Mouse (Mus musculus): ENCODE results near the gene Nrp1. TPM values are rescaled to one million over a fixed set of nuclear protein-coding genes. Genes with fewer than 3 reads are reported as not detected.
A peak's percentile ranks its signal among the peaks of the same experiment; 100 is the strongest.

Nrp1 gene
- total and polyA plus RNA-seq, 3 experiments = 7.3 to 14.7 (median 11.9) TPM

DNA sequence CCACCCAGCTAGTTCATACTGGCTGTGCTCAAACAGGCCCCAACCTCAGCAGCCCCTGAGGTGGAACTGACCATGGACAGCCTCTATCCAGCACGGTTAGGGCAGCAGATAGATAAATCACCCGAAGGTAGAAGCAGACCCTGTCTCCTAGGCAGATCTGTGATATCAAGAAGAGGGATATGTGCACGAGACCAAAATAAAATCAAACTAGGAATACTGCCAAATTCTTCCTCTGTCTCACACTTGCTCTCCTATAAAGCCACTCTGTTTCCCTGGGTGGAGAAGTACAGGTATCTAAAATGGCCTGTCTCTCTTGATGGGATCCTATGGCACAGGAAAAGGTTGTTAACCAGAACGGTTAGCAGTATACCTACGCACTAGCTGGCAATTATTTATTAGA is 2.2 kb upstream of the Nrp1 start:
- in situ Hi-C loops (cut with MboI; ENCODE audit: low pct_ligation_motif_present, low pct_unique_long_range_greater_than_20kb, low sequenced_read_pairs) = loop anchor here (5.0 to 25.0 kb wide), 5 partner anchors 141 to 919 kb away; no protein-coding TSS in a partner anchor

DNA sequence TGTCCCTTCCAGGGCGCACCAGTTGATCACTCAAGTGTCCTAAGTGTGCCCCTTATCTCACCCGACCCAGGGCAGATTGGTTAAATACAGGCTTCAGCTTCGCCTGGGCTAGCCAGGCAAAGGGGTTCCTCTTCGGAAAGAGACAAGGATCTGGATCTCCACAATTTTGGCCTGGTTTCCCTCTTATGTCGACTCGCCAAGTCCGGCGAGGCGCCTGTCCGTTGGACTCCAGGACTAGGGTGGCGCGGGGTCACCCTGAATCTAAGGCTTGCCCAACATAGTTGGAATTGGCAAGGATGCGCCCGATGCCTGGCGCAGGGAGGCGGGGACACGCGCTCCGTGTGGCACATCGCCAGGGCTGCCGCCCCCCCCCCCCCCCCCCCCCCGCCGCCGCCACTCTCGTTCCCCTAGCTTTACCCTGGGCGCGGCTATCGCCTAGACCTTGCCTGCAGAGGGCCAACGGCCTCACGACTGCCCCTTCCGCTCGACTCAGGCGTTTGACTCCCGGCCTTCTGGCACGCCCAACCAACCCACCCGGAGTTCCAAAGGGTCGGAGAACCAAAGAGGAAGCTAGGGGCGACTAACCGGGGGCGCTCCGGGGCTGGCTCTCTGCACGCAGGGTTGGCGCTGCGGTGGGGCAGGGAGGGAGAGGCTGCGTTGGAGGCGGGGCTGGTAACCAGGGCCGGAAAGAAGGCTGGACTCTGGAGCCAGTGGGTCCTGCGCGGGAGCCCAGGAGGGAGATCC is 1.4 kb upstream of the Nrp1 start:
- Histone ChIP-seq H3K9ac (ENCODE audit: insufficient read depth, low read depth) (0 out of 2 replicates have a peak overlapping the region, but pooled peaks have one; percentile 8), H3K27me3 (replicated peaks) (no peaks in the 10 kb centered on the region), H3K4me1 (ENCODE audit: control insufficient read depth in 1 of 2, insufficient read depth in 2 of 2) (peaks cover 7 to 60% of the 10 kb centered on the region in 2 experiments), H3K27ac (ENCODE audit: insufficient read depth, low read depth) (no peak overlapping the region), H3K36me3 (replicated peaks in 1 of 2; ENCODE audit: control insufficient read depth in 1 of 2, insufficient read depth in 1 of 2, low read length in 1 of 2) (no peaks in the 10 kb centered on the region), H3K9me3 (replicated peaks; ENCODE audit: low read length) (no peaks in the 10 kb centered on the region), H3K79me2 (replicated peaks; ENCODE audit: control insufficient read depth, extremely low read depth, insufficient read depth, poor library complexity, severe bottlenecking) (no peaks in the 10 kb centered on the region), H3K4me3 (replicated peaks in 1 of 3; ENCODE audit: low read depth in 2 of 3, low read length in 2 of 3, poor library complexity in 1 of 3) (peak overlapping the region; percentile 57 to 79 (median 78)), H3K4me2 (ENCODE audit: insufficient read depth, low read depth, poor library complexity, severe bottlenecking) (peak overlapping the region; percentile 24)
- in situ Hi-C loops (cut with MboI; ENCODE audit: low pct_ligation_motif_present, low pct_unique_long_range_greater_than_20kb, low sequenced_read_pairs) (loop anchor here (5.0 to 25.0 kb wide), 5 partner anchors 140 to 920 kb away; no protein-coding TSS in a partner anchor), dilution Hi-C loops (cut with MboI; ENCODE audit: extremely low pct_ligation_motif_present, extremely low pct_unique_long_range_greater_than_20kb, low sequenced_read_pairs) (no loop called here)
- TF ChIP-seq SIN3A (IDR thresholded peaks at IDR 0.05; ENCODE audit: low read length) (no peak), CTCF (conservative IDR thresholded peaks at IDR 0.05 in 1 of 2, IDR thresholded peaks at IDR 0.05 in 1 of 2; ENCODE audit: low read depth in 2 of 2, low read length in 2 of 2) (peak in 1 of 2 experiments; percentile 14; a peak in 1 of 4 replicates)
- DNase-seq (ENCODE audit: extremely low read depth) = peak; percentile 13

More for the DNA sequence above, 2.2 kb upstream of the Nrp1 start:
- dilution Hi-C loops (cut with MboI; ENCODE audit: extremely low pct_ligation_motif_present, extremely low pct_unique_long_range_greater_than_20kb, low sequenced_read_pairs) = no loop called here
- H3K36me3 ChIP-seq (replicated peaks in 1 of 2; ENCODE audit: control insufficient read depth in 1 of 2, insufficient read depth in 1 of 2, low read length in 1 of 2) = no peaks in the 10 kb centered on the region
- H3K9ac ChIP-seq (ENCODE audit: insufficient read depth, low read depth) = no peak overlapping the region
- peak overlapping the region in 1 of 3 experiments; percentile 38 for H3K4me3 ChIP-seq (replicated peaks in 1 of 3; ENCODE audit: low read depth in 2 of 3, low read length in 2 of 3, poor library complexity in 1 of 3)
- no peak for DNase-seq (ENCODE audit: extremely low read depth)
- H3K4me2 ChIP-seq (ENCODE audit: insufficient read depth, low read depth, poor library complexity, severe bottlenecking) = no peak overlapping the region
- no peaks in the 10 kb centered on the region for H3K27me3 ChIP-seq (replicated peaks)
- H3K79me2 ChIP-seq (replicated peaks; ENCODE audit: control insufficient read depth, extremely low read depth, insufficient read depth, poor library complexity, severe bottlenecking) = no peaks in the 10 kb centered on the region
- no peaks in the 10 kb centered on the region for H3K9me3 ChIP-seq (replicated peaks; ENCODE audit: low read length)
- no peak for TF ChIP-seq RCOR1 (conservative IDR thresholded peaks at IDR 0.05; ENCODE audit: low read depth, low read length)
- no peak for TF ChIP-seq POLR2AphosphoS2 (IDR thresholded peaks at IDR 0.05; ENCODE audit: low read depth, low read length)
- no peak for TF ChIP-seq RAD21 (IDR thresholded peaks at IDR 0.05; ENCODE audit: low read depth, low read length)
- TF ChIP-seq TCF12 (IDR thresholded peaks at IDR 0.05; ENCODE audit: low read depth, low read length) = no peak
- H3K4me1 ChIP-seq (ENCODE audit: control insufficient read depth in 1 of 2, insufficient read depth in 2 of 2) = peaks cover 12 to 63% of the 10 kb centered on the region in 2 experiments
- no peak overlapping the region for H3K27ac ChIP-seq (ENCODE audit: insufficient read depth, low read depth)

DNA sequence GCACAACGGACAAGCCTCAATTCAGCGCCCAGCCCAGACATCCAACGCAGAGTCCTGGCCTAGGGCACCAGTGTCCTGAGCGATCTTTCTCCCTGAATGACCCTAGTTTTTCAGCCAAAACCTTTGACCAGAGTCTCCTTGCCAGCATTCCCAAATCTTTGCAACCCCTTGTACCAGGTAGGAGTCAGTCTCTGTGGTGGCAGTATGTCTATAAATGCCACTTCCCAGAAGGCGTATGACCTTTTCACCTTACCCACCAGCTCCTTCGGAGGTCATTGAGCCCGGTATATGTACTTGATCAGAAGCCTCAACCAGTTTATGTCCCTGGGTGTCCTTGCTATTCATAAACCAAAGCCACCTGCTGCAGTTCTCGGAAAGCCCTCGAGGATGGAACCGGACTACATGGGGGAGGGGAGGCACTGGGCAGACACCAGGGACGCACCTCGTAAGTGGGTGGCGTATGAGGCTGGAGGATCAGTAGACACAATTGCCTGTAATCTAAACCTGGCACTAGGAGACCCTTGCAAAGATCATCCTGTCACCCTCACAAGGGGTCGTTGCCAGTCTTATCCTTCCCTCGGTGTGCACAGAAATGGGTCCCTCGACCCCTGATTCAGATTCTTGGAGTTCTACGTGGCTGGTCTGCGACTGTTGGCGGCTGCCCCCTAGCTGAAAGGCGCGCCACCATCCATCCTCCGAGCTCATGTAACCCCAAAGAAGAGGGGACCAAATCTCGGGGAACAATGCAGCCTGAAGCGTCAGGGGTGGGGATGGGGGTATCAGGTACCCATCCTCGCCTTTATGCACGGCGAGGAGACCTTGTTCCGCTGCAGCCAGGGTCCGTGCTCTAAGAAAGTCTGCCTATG is 631 bp upstream of the Nrp1 start:
- no peaks in the 10 kb centered on the region for H3K36me3 ChIP-seq (replicated peaks in 1 of 2; ENCODE audit: control insufficient read depth in 1 of 2, insufficient read depth in 1 of 2, low read length in 1 of 2)
- in situ Hi-C loops (cut with MboI; ENCODE audit: low pct_ligation_motif_present, low pct_unique_long_range_greater_than_20kb, low sequenced_read_pairs) (loop anchor here (5.0 to 25.0 kb wide), 5 partner anchors 140 to 920 kb away; no protein-coding TSS in a partner anchor), dilution Hi-C loops (cut with MboI; ENCODE audit: extremely low pct_ligation_motif_present, extremely low pct_unique_long_range_greater_than_20kb, low sequenced_read_pairs) (no loop called here)
- H3K79me2 ChIP-seq (replicated peaks; ENCODE audit: control insufficient read depth, extremely low read depth, insufficient read depth, poor library complexity, severe bottlenecking) = no peaks in the 10 kb centered on the region
- H3K4me3 ChIP-seq (replicated peaks in 1 of 3; ENCODE audit: low read depth in 2 of 3, low read length in 2 of 3, poor library complexity in 1 of 3) = peak overlapping the region; percentile 57 to 79 (median 78)
- TF ChIP-seq ZKSCAN1 (IDR thresholded peaks at IDR 0.05; ENCODE audit: borderline replicate concordance, low read depth, low read length) = no peak
- TF ChIP-seq CHD1 (IDR thresholded peaks at IDR 0.05; ENCODE audit: low read depth, low read length) = no peak
- TF ChIP-seq BHLHE40 (IDR thresholded peaks at IDR 0.05; ENCODE audit: low read depth, low read length) = peak; percentile 13; the same call in 1 of the 2 replicates
- TF ChIP-seq TCF12 (IDR thresholded peaks at IDR 0.05; ENCODE audit: low read depth, low read length) = peak; percentile 44; the same call in 1 of the 2 replicates
- 0 out of 2 replicates have a peak, but pooled peaks have one; percentile 15 for TF ChIP-seq ETS1 (conservative IDR thresholded peaks at IDR 0.05; ENCODE audit: low read depth, low read length)
- TF ChIP-seq MYC (IDR thresholded peaks at IDR 0.05; ENCODE audit: low read depth, low read length) = no peak
- peak; percentile 79 for TF ChIP-seq CHD2 (IDR thresholded peaks at IDR 0.05; ENCODE audit: low read length)
- no peak for TF ChIP-seq PAX5 (IDR thresholded peaks at IDR 0.05; ENCODE audit: low read length)
- peak; percentile 67 for TF ChIP-seq RAD21 (IDR thresholded peaks at IDR 0.05; ENCODE audit: low read depth, low read length)
- TF ChIP-seq HCFC1 (IDR thresholded peaks at IDR 0.05; ENCODE audit: low read depth, low read length) = no peak
- TF ChIP-seq MAX (IDR thresholded peaks at IDR 0.05; ENCODE audit: low read length) = peak; percentile 63
- TF ChIP-seq POLR2AphosphoS2 (IDR thresholded peaks at IDR 0.05; ENCODE audit: low read depth, low read length) = no peak
- no peak for TF ChIP-seq MAZ (IDR thresholded peaks at IDR 0.05; ENCODE audit: low read depth, low read length)
- TF ChIP-seq NELFE (IDR thresholded peaks at IDR 0.05; ENCODE audit: low read depth, low read length) = 0 out of 2 replicates have a peak, but pooled peaks have one; percentile 34
- peak; percentile 52 for TF ChIP-seq SMC3 (IDR thresholded peaks at IDR 0.05; ENCODE audit: low read depth, low read length)
- TF ChIP-seq UBTF (IDR thresholded peaks at IDR 0.05; ENCODE audit: low read depth, low read length) = 0 out of 2 replicates have a peak, but pooled peaks have one; percentile 29
- TF ChIP-seq CTCF (conservative IDR thresholded peaks at IDR 0.05 in 1 of 2, IDR thresholded peaks at IDR 0.05 in 1 of 2; ENCODE audit: low read depth in 2 of 2, low read length in 2 of 2) = peak in 1 of 2 experiments; percentile 68; a peak in 2 of 4 replicates
- no peaks in the 10 kb centered on the region for H3K9me3 ChIP-seq (replicated peaks; ENCODE audit: low read length)
- no peaks in the 10 kb centered on the region for H3K27me3 ChIP-seq (replicated peaks)
- peaks cover 4 to 59% of the 10 kb centered on the region in 2 experiments for H3K4me1 ChIP-seq (ENCODE audit: control insufficient read depth in 1 of 2, insufficient read depth in 2 of 2)
- peak overlapping the region; percentile 42 for H3K27ac ChIP-seq (ENCODE audit: insufficient read depth, low read depth)
- peak overlapping the region; percentile 23 for H3K4me2 ChIP-seq (ENCODE audit: insufficient read depth, low read depth, poor library complexity, severe bottlenecking)
- peak; percentile 67 for DNase-seq (ENCODE audit: extremely low read depth)
- peak overlapping the region; percentile 35 for H3K9ac ChIP-seq (ENCODE audit: insufficient read depth, low read depth)

Measured in CH12.LX (cell line).